In the genomic region with DNA sequence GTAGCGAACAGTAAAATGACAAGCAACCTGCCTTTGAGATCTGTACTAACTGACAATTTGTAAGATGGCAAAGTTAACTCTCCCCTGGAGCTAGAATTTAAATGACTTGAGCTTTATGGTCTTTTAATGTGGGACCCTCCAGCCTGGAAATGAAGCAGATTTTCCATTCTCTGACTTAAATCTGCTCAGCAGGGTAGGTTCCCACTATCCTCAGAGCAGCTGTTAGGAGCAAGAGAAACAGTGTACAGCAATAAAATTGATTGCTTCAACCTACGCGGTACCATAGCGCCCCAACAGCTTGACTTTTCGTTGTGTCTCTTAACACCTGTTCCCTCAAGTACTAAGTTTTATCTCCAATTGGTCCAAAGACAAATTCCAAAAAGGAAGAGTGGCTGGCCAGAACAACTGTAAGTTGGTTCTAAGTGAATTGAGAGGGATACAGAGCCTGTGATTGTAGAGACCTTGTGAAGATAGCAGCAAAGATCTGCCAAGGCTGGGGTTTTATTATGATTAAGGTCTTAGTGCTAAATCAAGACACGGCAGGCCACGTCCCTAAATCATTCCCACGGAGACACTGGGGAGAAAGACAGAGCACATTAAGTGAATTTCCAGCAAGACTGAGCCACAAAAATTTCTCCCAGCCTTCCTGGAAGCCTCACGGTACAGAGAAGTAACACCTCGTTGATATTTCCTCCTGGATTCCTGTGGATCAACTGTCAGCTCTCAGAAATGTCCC, we compare ENCODE assay signal across 19 mouse cellular contexts.
DNase-seq lines count a peak whose midpoint lies in the region; ATAC-seq lines count a peak whose summit lies in the region.
"Had no signal": no experiment of that assay in that cellular context is flagged by ENCODE, and none has a peak within 500 bp of the region (broad histone marks: within the 10 kb centered on the region; RNA-seq: fewer than 3 reads in every experiment).

No protein-coding gene starts in this region.

- H3K9me3 ChIP-seq in hindbrain, embryonic 12.5 days (replicated peaks) = no peaks in the 10 kb centered on the region
- H3K9me3 ChIP-seq: embryonic facial prominence, embryonic 10.5 days had no signal

- DNase-seq in embryo, embryonic 10 days (ENCODE audit: low spot score) = peak; percentile 15
- no peak for DNase-seq in embryo, embryonic 9.5 days (ENCODE audit: extremely low spot score)
- DNase-seq in lung, postnatal 36 days = peak; percentile 3
- DNase-seq in lung, postnatal 14 days = no peak
- peak; percentile 64 for DNase-seq in mesoderm, embryonic 11.5 days (ENCODE audit: low read depth, low spot score)
- DNase-seq in ovary, postnatal 14 days (ENCODE audit: low spot score) = no peak
- no peak for DNase-seq in urinary bladder, adult 2 months (ENCODE audit: low spot score)
- DNase-seq: B cell, adult 2 months; cerebellum, adult 8-10 months; gastrocnemius, adult 2 months; heart, postnatal 36 days; kidney, adult 11 months; kidney, postnatal 4 days; lung, postnatal 10 days; right cerebral cortex, postnatal 4 days had no signal

- ATAC-seq in hindbrain, embryonic 12.5 days (ENCODE audit: low FRiP score) = peak; percentile 65; the same call in 1 of the 2 replicates

- H3K36me3 ChIP-seq in hindbrain, embryonic 12.5 days = no peaks in the 10 kb centered on the region
- H3K36me3 ChIP-seq: embryonic facial prominence, embryonic 10.5 days had no signal

- no peaks in the 10 kb centered on the region for H3K27me3 ChIP-seq in hindbrain, embryonic 12.5 days

- WGBS in hindbrain, embryonic 12.5 days = 67% methylated on average over 10 of the region's 10 CpGs

- H3K9ac ChIP-seq in hindbrain, embryonic 12.5 days = no peak overlapping the region

- no peak overlapping the region for H3K27ac ChIP-seq in hindbrain, embryonic 12.5 days
- H3K27ac ChIP-seq: embryonic facial prominence, embryonic 10.5 days; gastrocnemius, adult 2 months had no signal

- no peaks in the 10 kb centered on the region for H3K4me1 ChIP-seq in hindbrain, embryonic 12.5 days
- H3K4me1 ChIP-seq: embryonic facial prominence, embryonic 10.5 days had no signal

- H3K4me2 ChIP-seq in hindbrain, embryonic 12.5 days (replicated peaks) = no peak overlapping the region
- H3K4me2 ChIP-seq: heart, embryonic 11.5 days; liver, embryonic 11.5 days had no signal

- no peak overlapping the region for H3K4me3 ChIP-seq in hindbrain, embryonic 12.5 days
- H3K4me3 ChIP-seq: embryonic facial prominence, embryonic 10.5 days; gastrocnemius, adult 2 months had no signal

Comparison
In these comparisons a context has a peak if more than half of its experiments do, and no peak if none do; other contexts are left out.
1. DNase-seq: peak in embryo, embryonic 10 days (single experiment), lung, postnatal 36 days (single experiment) and mesoderm, embryonic 11.5 days (single experiment); none in embryo, embryonic 9.5 days (single experiment), lung, postnatal 14 days (single experiment), ovary, postnatal 14 days (single experiment) and urinary bladder, adult 2 months (single experiment).